In genomic region chr1:133544996-133545395, GRCm38 (mm10) we compare ENCODE assay signal across 7 mouse cellular contexts.
"Had no signal": no experiment of that assay in that cellular context is flagged by ENCODE, and none has a peak within 500 bp of the region (broad histone marks: within the 10 kb centered on the region; RNA-seq: fewer than 3 reads in every experiment).

No protein-coding gene starts in this region.

- ATAC-seq: liver, embryonic 12.5 days; midbrain, embryonic 13.5 days had no signal

- DNase-seq: kidney, adult 2 months; kidney, postnatal 14 days; lung, postnatal 14 days; right cerebral cortex, adult 18-20 months; right cerebral cortex, postnatal 25 days had no signal
